Mouse (Mus musculus) urinary bladder, postnatal 10 days (tissue): ENCODE measurements around the gene Cd46.

Source experiments
- DNase-seq: peaks from one replicate; pipeline ENCODE4 v3.0.0; 2022; ENCODE audit warnings: low spot score

Cd46 gene

GRCm38 (mm10) chr1:195018089-195018999 is 73.7 kb downstream of the Cd46 start:
- no peak for DNase-seq

- no peak for DNase-seq
These were observed 74.4 kb downstream of the Cd46 start for GRCm38 (mm10) chr1:195017626-195018025.

- DNase-seq = no peak
These were observed 75.1 kb downstream of the Cd46 start for GRCm38 (mm10) chr1:195016811-195017501.

- no peak for DNase-seq
These were observed 76.8 kb downstream of the Cd46 start for GRCm38 (mm10) chr1:195015281-195015680.

- no peak for DNase-seq
These were observed 77.7 kb downstream of the Cd46 start for GRCm38 (mm10) chr1:195014201-195014885.

GRCm38 (mm10) chr1:195012531-195012930 is 79.5 kb downstream of the Cd46 start:
- DNase-seq = no peak

- DNase-seq = no peak
These were observed 85.8 kb downstream of the Cd46 start for GRCm38 (mm10) chr1:195006267-195006666.

- no peak for DNase-seq
These were observed 87.9 kb downstream of the Cd46 start for GRCm38 (mm10) chr1:195004194-195004593.

GRCm38 (mm10) chr1:195003328-195003727 is 88.7 kb downstream of the Cd46 start:
- no peak for DNase-seq

GRCm38 (mm10) chr1:194998396-194998795 is 93.7 kb downstream of the Cd46 start:
- DNase-seq = no peak

- DNase-seq = no peak
These were observed 96.9 kb downstream of the Cd46 start for GRCm38 (mm10) chr1:194995196-194995595.

GRCm38 (mm10) chr1:194994262-194994661 is 97.8 kb downstream of the Cd46 start:
- no peak for DNase-seq

GRCm38 (mm10) chr1:194993409-194993988 is 98.5 kb downstream of the Cd46 start:
- DNase-seq = no peak

- DNase-seq = no peak
These were observed 99.3 kb downstream of the Cd46 start for GRCm38 (mm10) chr1:194992589-194993317.

- DNase-seq = no peak
These were observed 100.4 kb downstream of the Cd46 start for GRCm38 (mm10) chr1:194991654-194992053.

- DNase-seq = no peak
These were observed 101.1 kb downstream of the Cd46 start for GRCm38 (mm10) chr1:194990976-194991375.

GRCm38 (mm10) chr1:194989024-194989423 is 103.0 kb downstream of the Cd46 start:
- DNase-seq = no peak
